Mouse (Mus musculus) limb, embryonic 15.5 days (tissue): ENCODE data around the gene Dlg4. TPM values are rescaled to one million over a fixed set of nuclear protein-coding genes. Genes with fewer than 3 reads are reported as not detected.
A peak's percentile ranks its signal among the peaks of the same experiment; 100 is the strongest.

Experiments
- ATAC-seq: fragments of 200-750 bp; cut with Nextera tagmentation; 2 replicates; pipeline ENCODE4 v1.8.0; 2017; ENCODE audit warnings: low read depth, moderate TSS enrichment; ENCODE audit not compliant: insufficient number of reproducible peaks, low FRiP score, low TSS enrichment
- H3K27ac ChIP-seq: fragments of 300-500 bp; sonication (generic); 2 replicates; pipeline ENCODE4 v1.5.1; 2015; ENCODE audit warnings: moderate library complexity, mild to moderate bottlenecking, inconsistent platforms
- H3K27me3 ChIP-seq: fragments of 300-500 bp; sonication (generic); 2 replicates; pipeline ENCODE4 v1.6.1; 2015; ENCODE audit warnings: inconsistent platforms
- H3K36me3 ChIP-seq: fragments of 300-500 bp; sonication (generic); 2 replicates; pipeline ENCODE4 v1.6.1; 2015; ENCODE audit warnings: inconsistent platforms
- H3K4me1 ChIP-seq: fragments of 300-500 bp; sonication (generic); 2 replicates; pipeline ENCODE4 v1.6.1; 2015; ENCODE audit warnings: inconsistent platforms
- H3K4me2 ChIP-seq: fragments of 300-500 bp; sonication (generic); 2 replicates; pipeline ENCODE4 v1.6.1; 2015; ENCODE audit warnings: mild to moderate bottlenecking, inconsistent platforms
- H3K4me3 ChIP-seq: fragments of 300-500 bp; sonication (generic); 2 replicates; pipeline ENCODE4 v1.5.1; 2015; ENCODE audit warnings: mild to moderate bottlenecking, inconsistent platforms
- H3K9ac ChIP-seq: fragments of 300-500 bp; sonication (generic); 2 replicates; pipeline ENCODE4 v1.6.1; 2015; ENCODE audit warnings: inconsistent platforms
- H3K9me3 ChIP-seq: fragments of 300-500 bp; sonication (generic); 2 replicates; pipeline ENCODE4 v1.6.1; 2016; ENCODE audit warnings: inconsistent platforms
- WGBS: fragments of 180-500 bp; shearing (Covaris S2); methylation state at CpG from one replicate; pipeline ENCODE4 v1.1.7; 2015; 5-methylcytosine and 5-hydroxymethylcytosine counted together
- microRNA counts: library from miRNA; unstranded; fragments of <30 nt; microRNA quantifications from one replicate; lab custom pipeline; 2016
- microRNA-seq: library from miRNA; unstranded; fragments of <30 nt; microRNA quantifications from one replicate; pipeline ENCODE4, GENCODE M21; 2016
- polyA plus RNA-seq: library from polyadenylated mRNA; unstranded; fragments of >200 nt; fragmentation: Nextera tagmentation; extraction: Ambion mirVana; gene quantifications from 2 replicates; pipeline ENCODE4 v1.2.1, GENCODE M21; 2015

Dlg4 gene
- polyA plus RNA-seq, 1 experiment from 2014 or later = 10.7 TPM

DNA sequence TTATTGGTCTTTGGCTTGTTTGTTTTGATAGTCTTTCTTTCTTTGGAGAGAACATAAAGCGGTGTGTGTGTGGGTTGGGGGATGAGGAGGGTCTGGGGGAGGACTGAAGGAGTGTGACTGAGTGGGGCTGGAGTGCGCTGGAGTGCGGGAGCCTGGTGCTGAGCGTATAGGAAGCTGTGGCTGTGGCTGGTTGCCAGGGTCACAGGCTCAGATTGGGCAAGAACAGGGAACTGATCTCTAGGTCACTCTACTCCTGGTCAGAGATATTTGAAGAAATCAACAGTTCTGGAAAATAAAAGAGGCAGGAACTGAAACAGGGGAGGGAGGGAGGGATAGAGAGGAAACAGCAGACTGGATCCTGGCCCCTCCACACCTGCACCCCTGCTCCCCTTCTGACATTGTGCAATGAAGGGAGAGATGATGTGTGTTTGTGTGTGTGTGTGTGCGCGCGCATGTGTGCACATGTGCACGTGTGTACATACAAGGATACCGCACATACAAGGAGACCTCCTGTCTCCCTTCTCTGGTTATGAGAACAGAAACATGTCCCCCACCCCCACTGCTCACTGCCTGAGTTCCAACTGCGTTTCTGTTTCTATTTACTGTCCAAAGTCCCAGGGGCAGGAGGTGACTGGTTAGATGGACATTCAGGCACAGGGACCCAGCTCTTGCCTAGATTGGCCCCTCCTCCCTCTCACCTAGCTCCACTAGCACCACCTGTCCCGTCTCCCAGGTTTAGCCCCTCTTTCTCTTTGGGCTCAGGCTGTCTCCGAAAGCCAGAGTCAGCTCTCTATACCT lies 75.4 kb downstream of the Dlg4 start, which contains the start of gene Asgr2:
Gene Asgr2 (plus strand): TSS at position 659 of the 798 bp plus-strand sequence.
- WGBS = 66% methylated on average over 12 of the region's 12 CpGs
- ATAC-seq = no peak

More for the DNA sequence above, 75.4 kb downstream of the Dlg4 start, which contains the start of gene Asgr2:
- Histone ChIP-seq H3K4me2 (no peak within 1 kb of the TSS), H3K9ac (no peak within 1 kb of the TSS), H3K36me3 (no peaks in the 10 kb centered on the region), H3K4me1 (no peaks in the 10 kb centered on the region), H3K4me3 (no peak within 1 kb of the TSS), H3K27ac (no peak within 1 kb of the TSS), H3K9me3 (no peaks in the 10 kb centered on the region), H3K27me3 (no peaks in the 10 kb centered on the region)

MicroRNAs within 50 kb of the gene (microRNA counts, 519-probe panel; counts per million panel counts)
- microRNA mmu-miR-324-3p (lab: Ali Mortazavi, UCI) (not detected), microRNA mmu-miR-324-5p (lab: Ali Mortazavi, UCI) (2,812 counts per million, percentile 63 among the panel's probes with 10 or more counts)

Small RNA genes lying within 50 kb of the gene (microRNA-seq; reads per million reads assigned to microRNA genes)
- gene Gm44349 (not detected), gene Mir324 (2,424 reads per million, percentile 83 among the genes with 10 or more reads in this experiment)

Other genes with a start within 250 kb of the Dlg4 start
- 18.6 and 30.0 TPM in 2 replicates for gene Chrnb1, start 221.0 kb upstream of the Dlg4 start, polyA plus RNA-seq
- 3.4 and 3.9 TPM in 2 replicates for gene Fgf11, start 215.1 kb upstream of the Dlg4 start, polyA plus RNA-seq
- 8.1 and 8.9 TPM in 2 replicates for gene Tmem102, start 211.3 kb upstream of the Dlg4 start, polyA plus RNA-seq
- not detected in 2 replicates for gene Gm39566, start 201.6 kb upstream of the Dlg4 start, polyA plus RNA-seq
- not detected in 2 replicates for gene Spem2, start 198.5 kb upstream of the Dlg4 start, polyA plus RNA-seq
- gene Spem1, start 194.8 kb upstream of the Dlg4 start, polyA plus RNA-seq = 0.28 TPM in 1 of 2 replicates, not detected in the other
- gene Nlgn2, start 179.2 kb upstream of the Dlg4 start, polyA plus RNA-seq = 7.6 and 8.7 TPM in 2 replicates
- 325 and 365 TPM in 2 replicates for gene Tmem256, start 178.4 kb upstream of the Dlg4 start, polyA plus RNA-seq
- 132 and 134 TPM in 2 replicates for gene Plscr3, start 170.6 kb upstream of the Dlg4 start, polyA plus RNA-seq
- gene Tnk1, start 158.2 kb upstream of the Dlg4 start, polyA plus RNA-seq = 4.1 and 5.0 TPM in 2 replicates
- gene Tmem95, start 138.9 kb upstream of the Dlg4 start, polyA plus RNA-seq = 0.31 and 0.73 TPM in 2 replicates
- 20.5 TPM in 2 replicates for gene Kctd11, start 135.5 kb upstream of the Dlg4 start, polyA plus RNA-seq
- 2.7 and 3.1 TPM in 2 replicates for gene Acap1, start 121.4 kb upstream of the Dlg4 start, polyA plus RNA-seq
- gene 2810408A11Rik, start 116.0 kb upstream of the Dlg4 start, polyA plus RNA-seq = 7.6 and 8.4 TPM in 2 replicates
- gene Neurl4, start 115.9 kb upstream of the Dlg4 start, polyA plus RNA-seq = 7.1 and 7.3 TPM in 2 replicates
- 71.5 and 77.1 TPM in 2 replicates for gene Gps2, start 103.1 kb upstream of the Dlg4 start, polyA plus RNA-seq
- gene Eif5a, start 95.0 kb upstream of the Dlg4 start, polyA plus RNA-seq = 1,601 and 1,681 TPM in 2 replicates
- gene Ybx2, start 81.1 kb upstream of the Dlg4 start, polyA plus RNA-seq = 3.6 and 4.6 TPM in 2 replicates
- gene Slc2a4, start 68.8 kb upstream of the Dlg4 start, polyA plus RNA-seq = 23.0 and 23.5 TPM in 2 replicates
- gene Cldn7, start 52.2 kb upstream of the Dlg4 start, polyA plus RNA-seq = 8.1 and 13.1 TPM in 2 replicates
- gene Ctdnep1, start 35.8 kb upstream of the Dlg4 start, polyA plus RNA-seq = 24.6 and 32.0 TPM in 2 replicates
- gene Elp5, start 34.4 kb upstream of the Dlg4 start, polyA plus RNA-seq = 111 and 119 TPM in 2 replicates
- 545 and 568 TPM in 2 replicates for gene Gabarap, start 25.8 kb upstream of the Dlg4 start, polyA plus RNA-seq
- 72.2 and 81.6 TPM in 2 replicates for gene Phf23, start 21.2 kb upstream of the Dlg4 start, polyA plus RNA-seq
- 42.2 and 43.1 TPM in 2 replicates for gene Dvl2, start 16.3 kb upstream of the Dlg4 start, polyA plus RNA-seq
- 92.2 and 100 TPM in 2 replicates for gene Acadvl, start 1.5 kb upstream of the Dlg4 start, polyA plus RNA-seq
- gene Asgr1, start 37.1 kb downstream of the Dlg4 start, polyA plus RNA-seq = 0.93 and 1.1 TPM in 2 replicates
- 0.54 and 0.83 TPM in 2 replicates for gene Asgr2, start 75.7 kb downstream of the Dlg4 start, polyA plus RNA-seq
- 1.2 and 1.6 TPM in 2 replicates for gene Mgl2, start 113.4 kb downstream of the Dlg4 start, polyA plus RNA-seq
- 1.8 and 2.3 TPM in 2 replicates for gene Clec10a, start 139.3 kb downstream of the Dlg4 start, polyA plus RNA-seq
- gene Slc16a11, start 195.8 kb downstream of the Dlg4 start, polyA plus RNA-seq = 1.5 and 1.6 TPM in 2 replicates
- 11.0 and 12.3 TPM in 2 replicates for gene Slc16a13, start 204.1 kb downstream of the Dlg4 start, polyA plus RNA-seq
- 12.1 and 13.9 TPM in 2 replicates for gene Bcl6b, start 212.9 kb downstream of the Dlg4 start, polyA plus RNA-seq
- gene 0610010K14Rik, start 221.0 kb downstream of the Dlg4 start, polyA plus RNA-seq = 154 and 172 TPM in 2 replicates
- 12.1 TPM in 2 replicates for gene Gm21988, start 222.9 kb downstream of the Dlg4 start, polyA plus RNA-seq
- 219 and 226 TPM in 2 replicates for gene Rnasek, start 222.9 kb downstream of the Dlg4 start, polyA plus RNA-seq
- 17.4 and 19.3 TPM in 2 replicates for gene Alox12, start 238.4 kb downstream of the Dlg4 start, polyA plus RNA-seq